Mouse (Mus musculus): ENCODE measurements around the gene Ins2. TPM values are rescaled to one million over a fixed set of nuclear protein-coding genes. Genes with fewer than 3 reads are reported as not detected.

Gene Ins2
- polyA plus RNA-seq, 1 experiment from 2014 or later, result 1.7 TPM

DNA sequence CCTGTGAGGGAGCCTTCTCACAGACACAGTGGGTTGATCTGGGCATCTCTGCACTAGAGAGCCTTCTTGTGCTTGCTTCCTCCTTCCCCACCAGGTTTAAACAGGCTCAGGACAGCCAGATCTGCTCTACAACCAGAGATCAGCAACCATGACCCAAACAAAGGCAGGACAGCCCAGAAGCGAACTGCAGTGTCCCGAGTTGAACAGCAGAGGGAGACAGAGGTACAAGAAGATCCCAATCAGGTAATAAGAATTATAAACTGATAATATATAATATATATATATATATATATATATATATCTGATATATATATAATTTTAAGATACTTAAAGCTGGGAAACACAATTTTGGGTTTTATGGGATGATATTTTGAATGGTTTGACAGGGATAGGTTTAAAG is 22.5 kb downstream of the Ins2 start:
- Histone ChIP-seq H3K4me1 (replicated peaks; ENCODE audit: control insufficient read depth, insufficient read depth) (no peaks in the 10 kb centered on the region), H3K36me3 (ENCODE audit: control insufficient read depth, insufficient read depth, low read length) (no peaks in the 10 kb centered on the region), H3K4me3 (ENCODE audit: low read depth, low read length) (no peak overlapping the region), H3K27me3 (ENCODE audit: control insufficient read depth, insufficient read depth, low read length) (no peaks in the 10 kb centered on the region), H3K9ac (ENCODE audit: low read length) (no peak overlapping the region), H3K9me3 (ENCODE audit: control insufficient read depth, low read length) (no peaks in the 10 kb centered on the region), H3K27ac (replicated peaks) (no peak overlapping the region), H3K4me2 (replicated peaks; ENCODE audit: low read depth) (no peak overlapping the region)
- TF ChIP-seq CTCF (IDR thresholded peaks at IDR 0.05; ENCODE audit: low read depth), result peak; percentile 73
- no peak for TF ChIP-seq EP300 (optimal IDR thresholded peaks at IDR 0.05)
- peak; percentile 54 for DNase-seq (ENCODE audit: low spot score)
- ATAC-seq (ENCODE audit: low FRiP score, low TSS enrichment), result no peak
- WGBS, result 2% methylated on average over 2 of the region's 2 CpGs

DNA sequence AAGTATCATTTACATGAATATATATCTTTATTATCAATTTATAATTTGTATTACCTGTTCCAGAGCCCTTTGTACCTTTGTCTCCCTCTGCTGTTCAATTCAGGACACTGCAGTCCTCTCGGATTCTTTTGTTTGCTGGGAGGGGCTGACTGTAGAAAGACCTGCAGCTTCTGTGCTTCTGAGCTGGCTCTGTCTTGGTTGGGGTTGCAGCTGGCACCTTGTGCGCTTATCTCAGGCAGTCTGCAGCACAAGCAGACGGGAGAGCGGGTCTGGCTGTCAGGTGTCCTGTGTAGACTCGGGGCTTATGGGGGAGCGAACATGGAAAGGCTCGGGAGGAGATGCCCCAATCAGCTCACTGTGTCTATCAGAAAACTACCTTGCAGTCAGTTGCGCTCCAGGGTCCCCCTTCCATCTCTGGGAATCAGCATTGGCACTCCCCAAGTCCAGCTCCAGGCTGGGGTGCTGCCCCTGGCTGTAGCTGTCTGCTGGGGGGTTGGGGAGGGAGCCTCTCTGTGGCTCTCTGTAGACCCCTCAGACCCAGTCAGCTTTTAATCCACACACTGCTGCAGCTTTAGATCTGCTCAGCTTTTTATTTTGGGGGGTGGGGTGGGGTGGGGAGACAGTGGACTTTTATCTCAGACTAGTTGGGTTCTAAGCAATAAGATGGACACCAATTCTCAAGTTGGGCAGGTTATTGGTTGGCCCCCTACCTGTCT is 28.2 kb downstream of the Ins2 start:
- DNase-seq (ENCODE audit: low spot score) (peak; percentile 64), ATAC-seq (ENCODE audit: low FRiP score, low TSS enrichment) (no peak)
- peak overlapping the region; percentile 31 for H3K4me2 ChIP-seq (replicated peaks; ENCODE audit: low read depth)
- 9% methylated on average over 8 of the region's 8 CpGs for WGBS
- no peaks in the 10 kb centered on the region for H3K27me3 ChIP-seq (ENCODE audit: control insufficient read depth, insufficient read depth, low read length)
- no peaks in the 10 kb centered on the region for H3K9me3 ChIP-seq (ENCODE audit: control insufficient read depth, low read length)
- TF ChIP-seq EP300 (optimal IDR thresholded peaks at IDR 0.05) (no peak), CTCF (IDR thresholded peaks at IDR 0.05; ENCODE audit: low read depth) (peak; percentile 87)
- H3K36me3 ChIP-seq (ENCODE audit: control insufficient read depth, insufficient read depth, low read length), result no peaks in the 10 kb centered on the region
- H3K27ac ChIP-seq (replicated peaks), result no peak overlapping the region
- H3K4me3 ChIP-seq (ENCODE audit: low read depth, low read length), result no peak overlapping the region
- no peak overlapping the region for H3K9ac ChIP-seq (ENCODE audit: low read length)
- no peaks in the 10 kb centered on the region for H3K4me1 ChIP-seq (replicated peaks; ENCODE audit: control insufficient read depth, insufficient read depth)

DNA sequence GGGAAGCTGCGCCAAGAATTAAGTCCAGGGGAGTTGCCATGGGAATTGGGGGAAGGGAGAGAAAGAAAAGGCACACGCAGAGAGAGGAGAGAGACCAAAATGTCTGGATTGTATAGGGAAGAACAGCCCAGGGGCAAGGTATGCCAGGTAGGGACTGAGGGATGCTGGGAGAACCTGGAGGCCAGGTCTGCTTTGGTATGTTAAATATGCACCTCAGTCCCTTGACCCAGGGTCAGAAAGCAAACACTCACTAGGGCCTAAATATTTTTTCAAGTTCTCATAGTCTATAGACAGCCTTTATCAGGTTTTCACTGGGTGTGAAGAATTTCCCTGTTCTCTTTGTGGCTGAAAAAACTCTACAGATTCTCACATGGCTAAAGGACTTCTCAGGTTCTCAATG is 36.3 kb downstream of the Ins2 start:
- no peak for ATAC-seq (ENCODE audit: low FRiP score, low TSS enrichment)
- TF ChIP-seq EP300 (optimal IDR thresholded peaks at IDR 0.05), result no peak
- TF ChIP-seq CTCF (IDR thresholded peaks at IDR 0.05; ENCODE audit: low read depth), result no peak
- no peaks in the 10 kb centered on the region for H3K9me3 ChIP-seq (ENCODE audit: control insufficient read depth, low read length)
- H3K4me1 ChIP-seq (replicated peaks; ENCODE audit: control insufficient read depth, insufficient read depth), result no peaks in the 10 kb centered on the region
- no peaks in the 10 kb centered on the region for H3K36me3 ChIP-seq (ENCODE audit: control insufficient read depth, insufficient read depth, low read length)
- no peak overlapping the region for H3K4me2 ChIP-seq (replicated peaks; ENCODE audit: low read depth)
- no peak for DNase-seq (ENCODE audit: low spot score)
- no peak overlapping the region for H3K4me3 ChIP-seq (ENCODE audit: low read depth, low read length)
- 82% methylated on average over 2 of the region's 2 CpGs for WGBS
- no peak overlapping the region for H3K9ac ChIP-seq (ENCODE audit: low read length)
- no peaks in the 10 kb centered on the region for H3K27me3 ChIP-seq (ENCODE audit: control insufficient read depth, insufficient read depth, low read length)
- no peak overlapping the region for H3K27ac ChIP-seq (replicated peaks)

DNA sequence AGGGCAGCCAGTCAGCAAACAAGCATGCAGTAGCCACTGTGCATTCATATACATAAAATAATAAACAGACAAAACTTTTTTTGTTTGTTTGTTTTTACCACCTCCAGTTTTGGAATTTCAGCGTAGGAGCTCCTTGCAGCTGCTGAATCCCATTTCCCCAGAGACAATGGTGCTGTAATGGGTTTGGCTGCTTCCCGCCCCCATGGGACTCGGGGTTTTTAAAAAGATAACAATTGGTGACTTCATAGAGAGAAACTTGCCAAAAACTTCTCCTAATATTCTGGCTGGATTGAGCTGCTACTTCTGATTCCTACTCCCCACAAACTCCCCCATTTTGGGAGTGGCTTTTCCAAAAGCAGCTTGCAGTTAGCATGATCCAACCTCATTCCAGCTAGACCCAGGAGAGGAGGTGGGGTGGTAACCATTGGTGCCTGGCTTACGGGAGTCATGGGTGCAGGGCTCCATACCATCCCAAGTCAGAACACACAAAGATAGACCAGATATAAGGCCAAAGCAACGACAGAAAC is 43.8 kb downstream of the Ins2 start:
- H3K9me3 ChIP-seq (ENCODE audit: control insufficient read depth, low read length), result no peaks in the 10 kb centered on the region
- no peak for DNase-seq (ENCODE audit: low spot score)
- 54% methylated on average over 5 of the region's 5 CpGs for WGBS
- no peak overlapping the region for H3K4me2 ChIP-seq (replicated peaks; ENCODE audit: low read depth)
- H3K36me3 ChIP-seq (ENCODE audit: control insufficient read depth, insufficient read depth, low read length), result no peaks in the 10 kb centered on the region
- no peak overlapping the region for H3K4me3 ChIP-seq (ENCODE audit: low read depth, low read length)
- no peaks in the 10 kb centered on the region for H3K4me1 ChIP-seq (replicated peaks; ENCODE audit: control insufficient read depth, insufficient read depth)
- no peak overlapping the region for H3K9ac ChIP-seq (ENCODE audit: low read length)
- no peak overlapping the region for H3K27ac ChIP-seq (replicated peaks)
- no peak for ATAC-seq (ENCODE audit: low FRiP score, low TSS enrichment)
- no peaks in the 10 kb centered on the region for H3K27me3 ChIP-seq (ENCODE audit: control insufficient read depth, insufficient read depth, low read length)
- no peak for TF ChIP-seq CTCF (IDR thresholded peaks at IDR 0.05; ENCODE audit: low read depth)
- no peak for TF ChIP-seq EP300 (optimal IDR thresholded peaks at IDR 0.05)

DNA sequence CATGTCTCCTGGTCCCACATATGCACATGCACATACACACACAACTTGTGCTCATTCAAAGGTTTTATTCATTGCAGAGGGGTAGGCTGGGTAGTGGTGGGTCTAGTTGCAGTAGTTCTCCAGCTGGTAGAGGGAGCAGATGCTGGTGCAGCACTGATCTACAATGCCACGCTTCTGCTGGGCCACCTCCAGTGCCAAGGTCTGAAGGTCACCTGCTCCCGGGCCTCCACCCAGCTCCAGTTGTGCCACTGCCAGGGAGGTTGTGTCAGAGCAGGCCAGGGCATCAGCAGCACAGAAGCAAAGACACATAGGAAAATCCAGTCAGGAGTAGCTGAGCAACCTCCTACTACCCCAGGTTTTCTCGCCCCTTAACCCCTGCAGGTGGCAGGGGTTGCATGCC is 64.6 kb downstream of the Ins2 start:
- Histone ChIP-seq H3K9me3 (ENCODE audit: control insufficient read depth, low read length) (no peaks in the 10 kb centered on the region), H3K27me3 (ENCODE audit: control insufficient read depth, insufficient read depth, low read length) (no peaks in the 10 kb centered on the region), H3K4me3 (ENCODE audit: low read depth, low read length) (no peak overlapping the region), H3K27ac (replicated peaks) (no peak overlapping the region), H3K4me1 (replicated peaks; ENCODE audit: control insufficient read depth, insufficient read depth) (no peaks in the 10 kb centered on the region), H3K4me2 (replicated peaks; ENCODE audit: low read depth) (no peak overlapping the region), H3K36me3 (ENCODE audit: control insufficient read depth, insufficient read depth, low read length) (no peaks in the 10 kb centered on the region; the same call in 1 of the 2 replicates), H3K9ac (ENCODE audit: low read length) (no peak overlapping the region)
- 80% methylated on average over 3 of the region's 3 CpGs for WGBS
- DNase-seq (ENCODE audit: low spot score), result no peak
- no peak for ATAC-seq (ENCODE audit: low FRiP score, low TSS enrichment)
- TF ChIP-seq CTCF (IDR thresholded peaks at IDR 0.05; ENCODE audit: low read depth), result no peak
- TF ChIP-seq EP300 (optimal IDR thresholded peaks at IDR 0.05), result no peak

DNA sequence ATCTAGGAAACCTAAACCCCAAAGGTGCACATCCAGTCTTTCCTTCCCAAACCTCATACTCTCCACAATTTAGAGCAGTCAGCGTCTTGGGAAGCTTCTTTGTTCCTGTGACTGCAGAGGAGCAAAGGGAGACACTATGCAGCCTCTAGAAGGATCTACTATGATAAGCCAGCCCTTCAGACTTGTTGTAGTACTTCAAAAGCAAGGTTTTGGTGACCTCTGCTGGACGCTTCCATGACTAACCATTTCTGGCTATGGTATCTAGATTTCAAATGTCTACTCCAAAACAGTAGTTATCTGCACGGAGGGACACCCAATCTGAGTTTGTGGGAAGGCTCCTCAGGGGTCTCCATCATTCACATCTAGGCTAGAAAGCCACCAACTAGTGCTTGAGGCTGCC is 67.5 kb downstream of the Ins2 start:
- Histone ChIP-seq H3K27me3 (ENCODE audit: control insufficient read depth, insufficient read depth, low read length) (no peaks in the 10 kb centered on the region), H3K4me3 (ENCODE audit: low read depth, low read length) (no peak overlapping the region), H3K4me2 (replicated peaks; ENCODE audit: low read depth) (no peak overlapping the region), H3K27ac (replicated peaks) (no peak overlapping the region), H3K9me3 (ENCODE audit: control insufficient read depth, low read length) (peaks cover 3% of the 10 kb centered on the region; the same call in 1 of the 2 replicates), H3K9ac (ENCODE audit: low read length) (no peak overlapping the region), H3K36me3 (ENCODE audit: control insufficient read depth, insufficient read depth, low read length) (no peaks in the 10 kb centered on the region; the same call in 1 of the 2 replicates), H3K4me1 (replicated peaks; ENCODE audit: control insufficient read depth, insufficient read depth) (no peaks in the 10 kb centered on the region)
- TF ChIP-seq EP300 (optimal IDR thresholded peaks at IDR 0.05) (no peak), CTCF (IDR thresholded peaks at IDR 0.05; ENCODE audit: low read depth) (peak; percentile 86)
- ATAC-seq (ENCODE audit: low FRiP score, low TSS enrichment) (no peak), DNase-seq (ENCODE audit: low spot score) (peak; percentile 69)
- WGBS, result 4% methylated on average over 3 of the region's 3 CpGs

All from stomach, postnatal 0 days (tissue).